10 mouse cellular contexts compared by ENCODE assay signal in the genomic region with DNA sequence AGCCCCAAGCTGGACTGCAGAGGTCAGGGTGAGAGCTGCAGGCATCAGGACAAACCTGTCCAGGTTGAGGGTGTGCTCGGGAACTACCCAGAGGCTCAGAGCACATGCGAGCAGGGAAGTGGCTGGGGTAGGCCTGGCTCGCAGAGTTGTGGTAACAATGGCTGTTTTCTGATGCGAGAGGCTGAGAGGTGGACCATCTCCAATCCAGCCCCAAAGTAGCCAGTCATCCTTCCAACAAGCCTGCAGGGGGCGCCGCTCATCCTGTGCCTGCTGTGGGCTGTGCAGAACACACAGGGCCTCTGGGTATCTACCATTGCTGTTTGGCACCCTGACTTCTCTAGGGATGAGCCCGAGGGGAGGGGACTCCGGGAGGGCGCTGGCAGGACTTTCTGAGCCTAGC. TPM values are rescaled to one million over a fixed set of nuclear protein-coding genes. Genes with fewer than 3 reads are reported as not detected.
DNase-seq lines count a peak whose midpoint lies in the region; ATAC-seq and TF ChIP-seq lines count a peak whose summit lies in the region.
"Had no signal": no experiment of that assay in that cellular context is flagged by ENCODE, and none has a peak within 500 bp of the region (broad histone marks: within the 10 kb centered on the region; RNA-seq: fewer than 3 reads in every experiment).

No protein-coding gene starts in this region.

- TF ChIP-seq POLR2A in testis, adult 2 months (IDR thresholded peaks at IDR 0.05; ENCODE audit: control insufficient read depth, low read depth, low read length), result no peak

- no peak for ATAC-seq in forebrain, postnatal 0 days
- no peak for ATAC-seq in forebrain, embryonic 12.5 days (ENCODE audit: low FRiP score)
- ATAC-seq in liver, embryonic 11.5 days (replicated peaks; ENCODE audit: low FRiP score), result no peak

- no peak for DNase-seq in forebrain, postnatal 0 days
- no peak for DNase-seq in testis, postnatal 14 days (ENCODE audit: low spot score)
- peak; percentile 63 for DNase-seq in liver, embryonic 11.5 days (ENCODE audit: low spot score)
- DNase-seq in thymus, postnatal 4 days, result peak; percentile 83
- DNase-seq in right cerebral cortex, postnatal 36 days (ENCODE audit: low spot score in 2 of 2), result no peak
- no peak for DNase-seq in layer of hippocampus, adult 9-10 months (ENCODE audit: low spot score)

- H3K4me1 ChIP-seq in forebrain, postnatal 0 days (ENCODE audit: insufficient read depth), result no peaks in the 10 kb centered on the region
- peaks cover 7% of the 10 kb centered on the region for H3K4me1 ChIP-seq in forebrain, embryonic 12.5 days
- no peaks in the 10 kb centered on the region; the same call in none of the 2 replicates for H3K4me1 ChIP-seq in testis, adult 2 months (ENCODE audit: control insufficient read depth, insufficient read depth, low read length)
- H3K4me1 ChIP-seq in liver, embryonic 11.5 days (replicated peaks; ENCODE audit: control insufficient read depth, insufficient read depth, low read length), result peaks cover 30% of the 10 kb centered on the region

- no peak overlapping the region for H3K4me3 ChIP-seq in forebrain, postnatal 0 days (ENCODE audit: low read depth, low read length)
- no peak overlapping the region for H3K4me3 ChIP-seq in forebrain, embryonic 12.5 days (replicated peaks)
- H3K4me3 ChIP-seq in testis, adult 2 months (ENCODE audit: control insufficient read depth, low read depth, low read length), result no peak overlapping the region
- H3K4me3 ChIP-seq in liver, embryonic 11.5 days (ENCODE audit: low read depth, low read length), result no peak overlapping the region
- H3K4me3 ChIP-seq: limb, embryonic 12.5 days had no signal

- H3K36me3 ChIP-seq in forebrain, postnatal 0 days (ENCODE audit: insufficient read depth), result no peaks in the 10 kb centered on the region
- no peaks in the 10 kb centered on the region for H3K36me3 ChIP-seq in forebrain, embryonic 12.5 days (replicated peaks)
- H3K36me3 ChIP-seq in testis, adult 2 months (ENCODE audit: control insufficient read depth, insufficient read depth, low read length), result no peaks in the 10 kb centered on the region
- no peaks in the 10 kb centered on the region for H3K36me3 ChIP-seq in liver, embryonic 11.5 days (ENCODE audit: control insufficient read depth, insufficient read depth, low read length)
- H3K36me3 ChIP-seq: limb, embryonic 12.5 days had no signal

- no peak overlapping the region for H3K4me2 ChIP-seq in forebrain, postnatal 0 days (ENCODE audit: low read depth)
- no peak overlapping the region for H3K4me2 ChIP-seq in forebrain, embryonic 12.5 days
- no peak overlapping the region for H3K4me2 ChIP-seq in liver, embryonic 11.5 days
- H3K4me2 ChIP-seq: limb, embryonic 12.5 days had no signal

- no peaks in the 10 kb centered on the region for H3K27me3 ChIP-seq in forebrain, postnatal 0 days (ENCODE audit: insufficient read depth, low read length)
- 0 out of 2 replicates have a peak, but pooled peaks cover 3% of the 10 kb centered on the region for H3K27me3 ChIP-seq in forebrain, embryonic 12.5 days
- H3K27me3 ChIP-seq in testis, adult 2 months (ENCODE audit: control insufficient read depth, insufficient read depth, low read length), result no peaks in the 10 kb centered on the region
- H3K27me3 ChIP-seq in liver, embryonic 11.5 days (replicated peaks; ENCODE audit: control insufficient read depth, insufficient read depth, low read length), result no peaks in the 10 kb centered on the region
- H3K27me3 ChIP-seq: limb, embryonic 12.5 days had no signal

- peak; percentile 44 for TF ChIP-seq CTCF in forebrain, postnatal 0 days (IDR thresholded peaks at IDR 0.05; ENCODE audit: low read depth)
- TF ChIP-seq CTCF in testis, adult 2 months (IDR thresholded peaks at IDR 0.05; ENCODE audit: control insufficient read depth, insufficient read depth, insufficient replicate concordance, low read depth, low read length), result peak; percentile 49; the same call in 1 of the 2 replicates

- H3K27ac ChIP-seq in forebrain, postnatal 0 days (ENCODE audit: low read depth, low read length), result no peak overlapping the region
- H3K27ac ChIP-seq in forebrain, embryonic 12.5 days, result no peak overlapping the region
- H3K27ac ChIP-seq in testis, adult 2 months (ENCODE audit: control insufficient read depth, insufficient read depth, low read depth, low read length), result no peak overlapping the region
- no peak overlapping the region for H3K27ac ChIP-seq in liver, embryonic 11.5 days (ENCODE audit: low read depth, low read length)
- H3K27ac ChIP-seq: limb, embryonic 12.5 days had no signal

- 61% methylated on average over 9 of the region's 9 CpGs for WGBS in forebrain, postnatal 0 days
- 63% methylated on average over 9 of the region's 9 CpGs for WGBS in forebrain, embryonic 12.5 days
- WGBS in liver, embryonic 11.5 days, result 63% methylated on average over 9 of the region's 9 CpGs

- no peak overlapping the region for H3K9ac ChIP-seq in forebrain, postnatal 0 days
- no peak overlapping the region for H3K9ac ChIP-seq in forebrain, embryonic 12.5 days
- no peak overlapping the region for H3K9ac ChIP-seq in liver, embryonic 11.5 days (ENCODE audit: low read depth, low read length)
- H3K9ac ChIP-seq: limb, embryonic 12.5 days had no signal

- no peaks in the 10 kb centered on the region for H3K9me3 ChIP-seq in forebrain, postnatal 0 days (ENCODE audit: low read length)
- no peaks in the 10 kb centered on the region for H3K9me3 ChIP-seq in forebrain, embryonic 12.5 days
- no peaks in the 10 kb centered on the region for H3K9me3 ChIP-seq in liver, embryonic 11.5 days (ENCODE audit: control insufficient read depth, low read length)
- H3K9me3 ChIP-seq: limb, embryonic 12.5 days had no signal

RNA-seq across cellular contexts. Expression of gene Sh3bgrl3, which starts 8.9 kb away (rescaled TPM):
- 124 and 162 TPM in 2 replicates for total RNA-seq in forebrain, postnatal 0 days (2014; rRNA removed)
- polyA plus RNA-seq in forebrain, postnatal 0 days (2015; fragmentation: Nextera tagmentation; extraction: Ambion mirVana), result 554 and 579 TPM in 2 replicates
- polyA plus RNA-seq in forebrain, embryonic 12.5 days (2016; fragmentation: Nextera tagmentation; extraction: Ambion mirVana), result 257 and 272 TPM in 2 replicates
- 85.6 and 157 TPM in 2 replicates for polyA plus RNA-seq in testis, adult 2 months (2012; rRNA removed)
- 257 and 281 TPM in 2 replicates for polyA plus RNA-seq in liver, embryonic 11.5 days (2014; fragmentation: Nextera tagmentation; extraction: Ambion mirVana)

RNA-seq across cellular contexts. Expression of gene Ubxn11, which starts 17.3 kb away (rescaled TPM):
- 5.5 and 13.7 TPM in 2 replicates for total RNA-seq in forebrain, postnatal 0 days (2014; rRNA removed)
- 11.0 and 14.3 TPM in 2 replicates for polyA plus RNA-seq in forebrain, postnatal 0 days (2015; fragmentation: Nextera tagmentation; extraction: Ambion mirVana)
- polyA plus RNA-seq in forebrain, embryonic 12.5 days (2016; fragmentation: Nextera tagmentation; extraction: Ambion mirVana), result 5.8 and 7.9 TPM in 2 replicates
- polyA plus RNA-seq in testis, adult 2 months (2012; rRNA removed), result 457 and 483 TPM in 2 replicates
- polyA plus RNA-seq in liver, embryonic 11.5 days (2014; fragmentation: Nextera tagmentation; extraction: Ambion mirVana), result 5.6 and 7.0 TPM in 2 replicates

RNA-seq across cellular contexts. Expression of gene Cd52, which starts 24.8 kb away (rescaled TPM):
- total RNA-seq in forebrain, postnatal 0 days (2014; rRNA removed), result 1.2 and 2.0 TPM in 2 replicates
- polyA plus RNA-seq in forebrain, postnatal 0 days (2015; fragmentation: Nextera tagmentation; extraction: Ambion mirVana), result 4.1 and 4.6 TPM in 2 replicates
- polyA plus RNA-seq in forebrain, embryonic 12.5 days (2016; fragmentation: Nextera tagmentation; extraction: Ambion mirVana), result 3.8 and 3.9 TPM in 2 replicates
- polyA plus RNA-seq in testis, adult 2 months (2012; rRNA removed), result 2.0 and 660 TPM in 2 replicates
- 16.4 TPM in 2 replicates for polyA plus RNA-seq in liver, embryonic 11.5 days (2014; fragmentation: Nextera tagmentation; extraction: Ambion mirVana)

RNA-seq across cellular contexts. Expression of gene Crybg2, which starts 59.0 kb away (rescaled TPM):
- 3.4 and 11.8 TPM in 2 replicates for total RNA-seq in forebrain, postnatal 0 days (2014; rRNA removed)
- 3.7 and 4.5 TPM in 2 replicates for polyA plus RNA-seq in forebrain, postnatal 0 days (2015; fragmentation: Nextera tagmentation; extraction: Ambion mirVana)
- polyA plus RNA-seq in forebrain, embryonic 12.5 days (2016; fragmentation: Nextera tagmentation; extraction: Ambion mirVana), result 0.62 and 0.96 TPM in 2 replicates
- polyA plus RNA-seq in testis, adult 2 months (2012; rRNA removed), result 2.3 and 2.4 TPM in 2 replicates
- polyA plus RNA-seq in liver, embryonic 11.5 days (2014; fragmentation: Nextera tagmentation; extraction: Ambion mirVana), result 1.2 and 1.7 TPM in 2 replicates
- total RNA-seq: gastrocnemius, adult 8-10 months had no signal

Comparison
In these comparisons a context has a peak if more than half of its experiments do, and no peak if none do; other contexts are left out.
1. DNase-seq: peak in liver, embryonic 11.5 days (single experiment) and thymus, postnatal 4 days (single experiment); none in forebrain, postnatal 0 days (single experiment), testis, postnatal 14 days (single experiment), right cerebral cortex, postnatal 36 days (0 of 2) and layer of hippocampus, adult 9-10 months (single experiment).
2. RNA of gene Ubxn11, which starts 17.3 kb away (polyA plus RNA-seq): 457 to 483 TPM in testis, adult 2 months; 11.0 to 14.3 TPM in forebrain, postnatal 0 days, 5.8 to 7.9 TPM in forebrain, embryonic 12.5 days and 5.6 to 7.0 TPM in liver, embryonic 11.5 days; every median in the first group is over 10 times any median in the second.